Mouse (Mus musculus) C2C12 (cell line): ENCODE measurements at regions not wholly inside any gene's neighbourhood (a gene's known extent, or its start where the extent isn't known, plus 50 kb on each side); places are given as distances from the start of the nearest gene placed in this dataset.

ENCODE experiments used
- H3K27me3 ChIP-seq: one replicate; pipeline ENCODE4 v1.6.1; 2011; ENCODE audit not compliant: control insufficient read depth, insufficient read depth, insufficient read length
- H3K36me3 ChIP-seq: one replicate; pipeline ENCODE4 v1.6.1; 2011; ENCODE audit not compliant: control insufficient read depth, insufficient read depth
- H3K4me3 ChIP-seq: one replicate; pipeline ENCODE4 v1.5.1; 2011; ENCODE audit warnings: mild to moderate bottlenecking, control low read depth; ENCODE audit not compliant: poor library complexity, insufficient read depth, severe bottlenecking
- H3K79me2 ChIP-seq: one replicate; pipeline ENCODE4 v1.6.1; 2011; ENCODE audit not compliant: control insufficient read depth, insufficient read depth
- H3K79me3 ChIP-seq: one replicate; pipeline ENCODE4 v1.6.1; 2011; ENCODE audit warnings: low read depth, control low read depth
- H3ac ChIP-seq: one replicate; pipeline ENCODE3; 2011; ENCODE audit warnings: low read depth; ENCODE audit not compliant: control insufficient read depth, insufficient read length
- CEBPB ChIP-seq: IDR thresholded peaks from one replicate; pipeline ENCODE4 v1.6.1; 2011; ENCODE audit warnings: low read depth, mild to moderate bottlenecking, control low read depth, moderate library complexity
- CTCF ChIP-seq: IDR thresholded peaks from one replicate; pipeline ENCODE4 v1.5.1; 2011; ENCODE audit not compliant: control insufficient read depth, insufficient read depth, insufficient read length
- FOSL1 ChIP-seq: IDR thresholded peaks from one replicate; pipeline ENCODE4 v1.8.0; 2011; ENCODE audit warnings: mild to moderate bottlenecking, low read length; ENCODE audit not compliant: poor library complexity, insufficient read depth, severe bottlenecking
- MAX ChIP-seq: IDR thresholded peaks from one replicate; pipeline ENCODE4 v1.6.1; 2011; ENCODE audit warnings: mild to moderate bottlenecking, control low read depth
- MYOD1 ChIP-seq: IDR thresholded peaks from one replicate; pipeline ENCODE4 v1.6.1; 2011; ENCODE audit warnings: low read depth; ENCODE audit not compliant: control insufficient read depth, insufficient read length
- MYOG ChIP-seq: IDR thresholded peaks from one replicate; pipeline ENCODE4 v1.6.1; 2011; ENCODE audit not compliant: control insufficient read depth, insufficient read length; ENCODE audit errors: extremely low read depth
- USF1 ChIP-seq: IDR thresholded peaks from one replicate; pipeline ENCODE4 v1.6.1; 2011; ENCODE audit warnings: low read depth, mild to moderate bottlenecking, control low read depth, moderate library complexity

- Histone ChIP-seq H3ac (no peak overlapping the region), H3K4me3 (no peak overlapping the region), H3K27me3 (no peaks in the 10 kb centered on the region), H3K79me3 (no peaks in the 10 kb centered on the region), H3K79me2 (no peaks in the 10 kb centered on the region), H3K36me3 (no peaks in the 10 kb centered on the region)
- no peak for TF ChIP-seq CTCF
- no peak for TF ChIP-seq USF1
- no peak for TF ChIP-seq MAX
- TF ChIP-seq MYOD1: no peak
- TF ChIP-seq CEBPB: no peak
- no peak for TF ChIP-seq FOSL1
- TF ChIP-seq MYOG: no peak
These were observed 775.2 kb downstream of the Tmem114 start for GRCm38 (mm10) chr16:7649771-7650170.

GRCm38 (mm10) chr16:7647275-7647926 lies 777.5 kb downstream of the Tmem114 start:
- TF ChIP-seq USF1 (no peak), MYOG (no peak), CTCF (no peak), MAX (no peak), MYOD1 (no peak), CEBPB (no peak), FOSL1 (no peak)
- Histone ChIP-seq H3K4me3 (no peak overlapping the region), H3K79me3 (no peaks in the 10 kb centered on the region), H3ac (no peak overlapping the region), H3K79me2 (no peaks in the 10 kb centered on the region), H3K36me3 (no peaks in the 10 kb centered on the region), H3K27me3 (no peaks in the 10 kb centered on the region)

GRCm38 (mm10) chr16:7644363-7644762 lies 780.6 kb downstream of the Tmem114 start:
- no peaks in the 10 kb centered on the region for H3K27me3 ChIP-seq

GRCm38 (mm10) chr16:7638955-7639755 lies 785.8 kb downstream of the Tmem114 start:
- Histone ChIP-seq H3ac (no peak overlapping the region), H3K79me2 (no peaks in the 10 kb centered on the region), H3K36me3 (no peaks in the 10 kb centered on the region), H3K27me3 (no peaks in the 10 kb centered on the region), H3K79me3 (no peaks in the 10 kb centered on the region), H3K4me3 (no peak overlapping the region)
- TF ChIP-seq CEBPB (no peak), CTCF (no peak), FOSL1 (no peak), USF1 (no peak), MYOD1 (no peak), MYOG (no peak), MAX (no peak)

More at GRCm38 (mm10) chr16:7644363-7644762, 780.6 kb downstream of the Tmem114 start:
- no peaks in the 10 kb centered on the region for H3K79me3 ChIP-seq
- no peaks in the 10 kb centered on the region for H3K79me2 ChIP-seq
- H3K36me3 ChIP-seq: no peaks in the 10 kb centered on the region
- H3ac ChIP-seq: no peak overlapping the region
- no peak overlapping the region for H3K4me3 ChIP-seq
- no peak for TF ChIP-seq MYOD1
- no peak for TF ChIP-seq USF1
- no peak for TF ChIP-seq FOSL1
- TF ChIP-seq MYOG: no peak
- no peak for TF ChIP-seq CEBPB
- TF ChIP-seq MAX: no peak
- no peak for TF ChIP-seq CTCF

- Histone ChIP-seq H3ac (no peak overlapping the region), H3K4me3 (no peak overlapping the region), H3K27me3 (no peaks in the 10 kb centered on the region), H3K36me3 (no peaks in the 10 kb centered on the region), H3K79me2 (no peaks in the 10 kb centered on the region), H3K79me3 (no peaks in the 10 kb centered on the region)
- no peak for TF ChIP-seq MYOD1
- no peak for TF ChIP-seq USF1
- TF ChIP-seq MAX: no peak
- no peak for TF ChIP-seq MYOG
- no peak for TF ChIP-seq CEBPB
- no peak for TF ChIP-seq CTCF
- TF ChIP-seq FOSL1: no peak
These were observed 786.9 kb downstream of the Tmem114 start for GRCm38 (mm10) chr16:7637993-7638392.
